Mouse (Mus musculus): ENCODE data around the gene Hdac10. TPM values are rescaled to one million over a fixed set of nuclear protein-coding genes. Genes with fewer than 3 reads are reported as not detected.

Gene Hdac10
- polyA plus RNA-seq, 1 experiment: 0.33 TPM

DNA sequence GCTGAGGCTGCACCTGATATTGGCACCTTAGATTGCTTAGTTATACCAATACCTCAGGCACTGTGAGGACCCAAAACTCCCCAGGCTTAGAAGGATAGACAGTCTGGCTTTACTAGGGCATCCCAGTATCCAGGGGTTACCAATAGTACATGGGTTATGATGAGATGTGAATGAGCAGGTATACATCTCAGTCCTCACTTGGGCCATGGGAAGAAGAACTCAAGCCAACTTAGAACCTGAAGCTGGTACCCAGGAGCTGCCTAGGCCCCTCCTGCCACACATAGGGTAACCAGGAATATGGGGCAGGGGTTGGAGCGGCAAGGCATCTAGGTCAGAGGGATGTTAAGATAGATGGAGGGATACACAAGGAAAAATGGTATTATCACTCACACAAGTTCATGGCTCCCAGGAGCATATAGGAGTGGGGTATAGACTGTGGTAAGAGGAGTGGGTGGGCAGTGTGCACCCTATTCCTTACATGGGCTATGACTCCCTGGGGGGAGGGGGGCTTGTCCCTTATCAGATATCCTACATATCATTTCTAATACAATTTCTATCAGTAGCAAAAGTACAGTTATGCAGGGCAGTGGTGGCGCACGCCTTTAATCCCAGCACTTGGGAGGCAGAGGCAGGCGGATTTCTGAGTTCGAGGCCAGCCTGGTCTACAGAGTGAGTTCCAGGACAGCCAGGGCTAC is 8.1 kb upstream of the Hdac10 start:
- peaks cover 67% of the 10 kb centered on the region for H3K27me3 ChIP-seq (ENCODE audit: control insufficient read depth)

DNA sequence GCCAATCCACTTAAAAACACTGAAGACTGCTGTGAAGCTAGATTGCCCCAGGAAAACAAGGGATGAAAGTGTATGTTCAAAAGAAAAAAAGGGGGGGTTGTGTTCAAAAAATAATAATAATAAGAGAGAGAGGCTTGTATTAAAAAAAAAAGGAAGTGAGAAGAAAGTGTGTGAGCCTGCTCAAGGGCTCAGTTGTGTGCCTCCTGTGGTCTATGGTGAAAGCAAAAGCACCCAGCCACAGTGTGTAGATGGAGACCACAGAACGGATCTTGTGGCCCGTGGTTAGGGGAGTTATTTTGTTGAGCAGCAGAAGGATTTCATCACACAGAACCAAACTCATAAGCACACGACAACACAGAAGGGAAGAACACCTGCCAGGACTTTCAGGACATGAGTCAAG is 2.8 kb upstream of the Hdac10 start:
- Histone ChIP-seq H3K4me3 (replicated peaks) (no peak overlapping the region), H3K4me1 (ENCODE audit: control insufficient read depth) (peaks cover 22% of the 10 kb centered on the region), H3K9me3 (ENCODE audit: control insufficient read depth, low read length) (no peaks in the 10 kb centered on the region), H3K27me3 (ENCODE audit: control insufficient read depth) (peaks cover 22% of the 10 kb centered on the region), H3K36me3 (ENCODE audit: control insufficient read depth) (peaks cover 2% of the 10 kb centered on the region)
- no peak for TF ChIP-seq TAL1 (IDR thresholded peaks at IDR 0.05; ENCODE audit: low read length)
- no peak for TF ChIP-seq GATA1 (IDR thresholded peaks at IDR 0.05; ENCODE audit: low read length)

More for the DNA sequence above, 8.1 kb upstream of the Hdac10 start:
- Histone ChIP-seq H3K4me1 (ENCODE audit: control insufficient read depth) (no peaks in the 10 kb centered on the region), H3K4me3 (replicated peaks) (no peak overlapping the region), H3K9me3 (ENCODE audit: control insufficient read depth, low read length) (0 out of 2 replicates have a peak, but pooled peaks cover 2% of the 10 kb centered on the region), H3K36me3 (ENCODE audit: control insufficient read depth) (no peaks in the 10 kb centered on the region)
- TF ChIP-seq TAL1 (IDR thresholded peaks at IDR 0.05; ENCODE audit: low read length) (no peak), GATA1 (IDR thresholded peaks at IDR 0.05; ENCODE audit: low read length) (no peak)

DNA sequence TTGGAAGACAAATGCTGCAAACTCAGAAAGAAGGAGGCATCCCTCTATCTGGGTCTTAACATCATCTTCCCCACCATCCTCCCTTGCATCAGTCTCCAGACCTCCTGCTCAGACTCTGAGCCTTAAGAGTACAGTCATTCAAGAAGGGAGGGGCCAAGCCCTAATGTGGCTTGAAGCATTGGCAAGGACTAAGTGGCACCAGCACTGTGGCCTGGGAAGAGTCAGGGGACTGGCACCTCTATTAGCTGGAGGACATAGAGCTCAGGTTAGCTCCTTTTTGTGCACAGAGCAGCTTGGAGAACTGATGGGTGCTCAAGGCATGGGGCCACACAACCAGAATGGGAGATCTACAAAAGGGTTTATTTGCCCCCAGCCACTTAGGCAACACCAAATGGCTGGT is 1.7 kb upstream of the Hdac10 start:
- peaks cover 24% of the 10 kb centered on the region for H3K4me1 ChIP-seq (ENCODE audit: control insufficient read depth)
- TF ChIP-seq GATA1 (IDR thresholded peaks at IDR 0.05; ENCODE audit: low read length): no peak
- no peak for TF ChIP-seq TAL1 (IDR thresholded peaks at IDR 0.05; ENCODE audit: low read length)

DNA sequence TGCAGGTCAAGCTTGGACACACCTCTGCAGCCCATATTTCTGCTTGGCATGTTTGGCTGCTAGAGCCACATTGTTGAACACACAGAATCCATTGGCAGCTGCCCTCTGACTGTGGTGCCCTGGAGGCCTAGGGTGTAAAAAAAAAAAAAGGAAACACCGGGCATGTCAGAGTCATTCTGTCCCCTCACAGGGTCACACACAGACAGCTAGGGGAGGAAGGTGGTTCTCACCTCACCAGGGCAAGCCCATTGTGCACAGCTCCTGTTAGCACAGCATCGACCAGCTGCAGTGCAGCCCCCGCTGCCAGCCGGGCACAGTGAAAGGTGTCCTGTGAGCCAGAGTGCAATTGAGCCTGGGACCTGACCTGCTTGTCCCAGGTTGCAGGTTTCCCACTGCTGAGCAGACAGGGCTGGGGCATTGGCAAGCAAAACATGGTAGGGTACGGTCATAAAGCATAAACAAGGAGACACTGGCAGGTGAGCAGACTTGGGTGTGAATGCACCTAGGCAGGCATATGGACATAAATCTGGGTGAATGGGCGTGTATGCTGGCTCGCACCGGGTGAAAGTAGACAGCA is 1.0 kb downstream of the Hdac10 start:
- no peak for TF ChIP-seq GATA1 (IDR thresholded peaks at IDR 0.05; ENCODE audit: low read length)
- TF ChIP-seq TAL1 (IDR thresholded peaks at IDR 0.05; ENCODE audit: low read length): no peak
- H3K27me3 ChIP-seq (ENCODE audit: control insufficient read depth): peaks cover 5% of the 10 kb centered on the region
- H3K4me3 ChIP-seq (replicated peaks): peak overlapping the region; percentile 76
- H3K4me1 ChIP-seq (ENCODE audit: control insufficient read depth): peaks cover 42% of the 10 kb centered on the region
- H3K9me3 ChIP-seq (ENCODE audit: control insufficient read depth, low read length): no peaks in the 10 kb centered on the region
- H3K36me3 ChIP-seq (ENCODE audit: control insufficient read depth): peaks cover 22% of the 10 kb centered on the region

More for the DNA sequence above, 1.7 kb upstream of the Hdac10 start:
- peaks cover 16% of the 10 kb centered on the region for H3K27me3 ChIP-seq (ENCODE audit: control insufficient read depth)
- H3K9me3 ChIP-seq (ENCODE audit: control insufficient read depth, low read length): no peaks in the 10 kb centered on the region
- peaks cover 12% of the 10 kb centered on the region for H3K36me3 ChIP-seq (ENCODE audit: control insufficient read depth)
- H3K4me3 ChIP-seq (replicated peaks): no peak overlapping the region

DNA sequence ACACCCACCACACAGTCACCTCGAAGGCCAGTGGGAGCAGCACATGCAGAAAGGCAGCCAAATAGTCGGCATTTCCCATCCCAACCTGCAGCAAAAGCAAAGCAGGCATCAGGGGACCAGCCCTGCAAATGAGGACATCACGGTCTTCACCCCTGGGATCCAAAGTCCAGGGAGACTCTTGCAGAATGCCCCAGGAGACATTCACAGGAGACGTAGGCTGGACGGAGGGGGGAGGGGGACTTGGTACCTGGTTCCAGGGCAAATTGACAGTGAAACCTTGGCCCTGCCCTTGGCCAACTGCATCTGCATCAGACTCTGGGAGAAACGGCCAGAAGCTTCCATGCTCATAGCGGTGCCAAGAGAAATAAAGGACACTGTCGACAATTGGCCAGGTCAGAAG is 1.9 kb downstream of the Hdac10 start:
- Histone ChIP-seq H3K9me3 (ENCODE audit: control insufficient read depth, low read length) (no peaks in the 10 kb centered on the region), H3K4me1 (ENCODE audit: control insufficient read depth) (peaks cover 50% of the 10 kb centered on the region), H3K36me3 (ENCODE audit: control insufficient read depth) (peaks cover 25% of the 10 kb centered on the region), H3K4me3 (replicated peaks) (no peak overlapping the region), H3K27me3 (ENCODE audit: control insufficient read depth) (peaks cover 5% of the 10 kb centered on the region)
- no peak for TF ChIP-seq TAL1 (IDR thresholded peaks at IDR 0.05; ENCODE audit: low read length)
- TF ChIP-seq GATA1 (IDR thresholded peaks at IDR 0.05; ENCODE audit: low read length): no peak

DNA sequence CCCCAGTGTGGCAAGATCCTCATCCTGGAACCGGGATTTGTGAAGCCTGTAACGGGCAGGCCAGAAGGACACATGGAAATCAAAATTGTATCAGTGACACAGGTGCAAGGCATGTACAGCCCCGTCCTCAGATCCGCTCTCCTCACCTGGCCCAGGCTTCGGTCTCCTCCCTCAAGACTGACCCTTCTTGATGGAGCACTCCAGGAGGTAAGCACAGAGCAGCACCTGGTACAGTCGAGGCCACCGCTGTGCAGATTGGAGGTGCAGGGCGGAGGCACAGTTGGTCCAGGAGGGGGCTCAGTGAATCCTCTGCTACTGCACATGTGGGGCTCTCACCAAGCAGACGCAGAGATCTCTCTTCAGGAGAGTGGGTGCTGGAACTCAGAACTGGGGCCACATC is 3.1 kb downstream of the Hdac10 start:
- peaks cover 5% of the 10 kb centered on the region for H3K27me3 ChIP-seq (ENCODE audit: control insufficient read depth)
- H3K4me3 ChIP-seq (replicated peaks): no peak overlapping the region
- H3K9me3 ChIP-seq (ENCODE audit: control insufficient read depth, low read length): no peaks in the 10 kb centered on the region
- H3K4me1 ChIP-seq (ENCODE audit: control insufficient read depth): peaks cover 60% of the 10 kb centered on the region
- TF ChIP-seq TAL1 (IDR thresholded peaks at IDR 0.05; ENCODE audit: low read length): no peak
- no peak for TF ChIP-seq GATA1 (IDR thresholded peaks at IDR 0.05; ENCODE audit: low read length)
- H3K36me3 ChIP-seq (ENCODE audit: control insufficient read depth): peaks cover 32% of the 10 kb centered on the region

DNA sequence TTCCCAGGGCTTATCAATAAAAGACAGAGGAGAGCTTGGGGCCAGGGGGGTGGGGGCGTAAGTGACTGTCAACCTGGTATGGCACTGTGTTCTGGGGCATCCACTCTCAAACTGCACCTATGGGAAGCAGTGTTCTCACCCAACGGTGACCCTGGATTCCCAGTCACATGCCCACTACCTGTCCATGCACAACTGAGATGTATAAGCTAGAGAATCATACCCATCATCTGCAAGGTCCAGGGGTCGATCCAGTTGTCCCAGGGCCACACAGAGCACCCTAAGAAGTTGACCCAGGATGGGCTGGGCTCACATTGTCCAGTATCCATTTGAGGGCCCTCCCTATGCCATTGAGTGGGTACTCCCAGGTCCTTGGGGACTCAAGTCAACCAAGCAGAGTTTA is 4.2 kb downstream of the Hdac10 start:
- peaks cover 68% of the 10 kb centered on the region for H3K4me1 ChIP-seq (ENCODE audit: control insufficient read depth)

DNA sequence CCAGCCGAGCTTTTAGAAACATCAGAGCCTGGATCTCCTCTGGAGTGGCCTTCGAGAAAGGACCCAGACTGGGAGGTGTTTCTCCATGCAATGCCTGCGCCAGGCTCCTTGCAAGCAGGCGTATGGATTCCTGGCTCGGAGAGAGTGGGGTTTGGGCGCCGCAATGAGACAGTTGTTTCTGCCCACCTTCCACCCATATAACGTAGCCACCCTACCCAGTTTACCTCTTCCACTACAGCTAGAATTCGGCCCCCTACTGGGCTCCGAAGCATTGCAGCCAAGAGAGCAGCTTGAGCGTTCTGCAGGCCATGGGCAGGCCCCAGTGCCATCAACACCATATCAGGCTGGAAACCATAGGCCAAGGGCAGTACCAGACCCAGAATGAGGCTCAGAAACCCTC is 4.9 kb downstream of the Hdac10 start:
- Histone ChIP-seq H3K9me3 (ENCODE audit: control insufficient read depth, low read length) (no peaks in the 10 kb centered on the region), H3K4me3 (replicated peaks) (peak overlapping the region; percentile 91), H3K36me3 (ENCODE audit: control insufficient read depth) (peaks cover 49% of the 10 kb centered on the region), H3K4me1 (ENCODE audit: control insufficient read depth) (peaks cover 64% of the 10 kb centered on the region), H3K27me3 (ENCODE audit: control insufficient read depth) (no peaks in the 10 kb centered on the region)
- TF ChIP-seq TAL1 (IDR thresholded peaks at IDR 0.05; ENCODE audit: low read length): no peak
- no peak for TF ChIP-seq GATA1 (IDR thresholded peaks at IDR 0.05; ENCODE audit: low read length)

More for the DNA sequence above, 4.2 kb downstream of the Hdac10 start:
- Histone ChIP-seq H3K36me3 (ENCODE audit: control insufficient read depth) (peaks cover 42% of the 10 kb centered on the region), H3K27me3 (ENCODE audit: control insufficient read depth) (no peaks in the 10 kb centered on the region), H3K4me3 (replicated peaks) (no peak overlapping the region), H3K9me3 (ENCODE audit: control insufficient read depth, low read length) (no peaks in the 10 kb centered on the region)
- TF ChIP-seq TAL1 (IDR thresholded peaks at IDR 0.05; ENCODE audit: low read length) (no peak), GATA1 (IDR thresholded peaks at IDR 0.05; ENCODE audit: low read length) (no peak)

DNA sequence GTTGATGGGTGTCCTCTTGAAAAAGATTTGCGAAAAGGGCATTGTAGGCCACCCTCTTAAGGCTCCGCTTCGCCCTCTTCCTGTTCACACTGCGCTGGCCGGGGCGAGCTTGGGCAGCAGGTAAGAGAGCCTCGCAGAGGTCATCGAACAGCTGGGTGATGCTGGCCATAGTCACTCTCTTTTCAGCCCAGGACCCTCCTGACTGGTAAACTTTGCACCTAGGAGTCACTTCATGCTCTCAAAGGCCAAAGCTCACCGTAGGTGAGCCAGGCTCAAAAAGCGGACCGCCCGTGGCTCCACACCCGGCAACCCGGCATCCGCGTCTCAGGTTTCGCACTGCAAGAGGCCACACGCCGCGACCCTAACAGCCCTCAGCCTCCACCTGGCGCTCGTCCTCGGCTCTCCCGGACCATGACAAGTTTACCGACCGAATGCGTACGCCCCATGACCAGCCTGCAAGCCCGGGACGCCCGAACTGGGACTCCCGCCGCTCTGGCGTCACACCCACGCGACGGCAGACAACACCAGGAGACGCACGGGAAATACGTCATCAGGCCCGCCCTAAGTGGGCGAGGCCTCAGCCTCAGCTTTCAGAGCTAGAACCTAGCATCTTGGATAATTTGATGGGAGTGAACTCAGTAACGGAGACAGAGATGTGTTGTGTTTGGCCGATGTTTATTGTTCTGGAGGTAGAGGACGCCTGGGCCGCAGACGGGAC is 5.7 kb downstream of the Hdac10 start, which contains the start of gene Tubgcp6:
Tubgcp6 (minus strand) TSS at position 464 of the 718 bp plus-strand sequence.
- Histone ChIP-seq H3K4me1 (ENCODE audit: control insufficient read depth) (peaks cover 57% of the 10 kb centered on the region), H3K9me3 (ENCODE audit: control insufficient read depth, low read length) (no peaks in the 10 kb centered on the region), H3K27me3 (ENCODE audit: control insufficient read depth) (no peaks in the 10 kb centered on the region), H3K36me3 (ENCODE audit: control insufficient read depth) (peaks cover 57% of the 10 kb centered on the region), H3K4me3 (replicated peaks) (peak within 1 kb of the TSS; percentile 91)
- TF ChIP-seq TAL1 (IDR thresholded peaks at IDR 0.05; ENCODE audit: low read length) (no peak), GATA1 (IDR thresholded peaks at IDR 0.05; ENCODE audit: low read length) (no peak)

Data from erythroblast, embryonic 14.5 days (primary cell).